Mouse (Mus musculus): ENCODE data around the gene Dhrs1. TPM values are rescaled to one million over a fixed set of nuclear protein-coding genes. Genes with fewer than 3 reads are reported as not detected.

The Dhrs1 gene
- polyA plus RNA-seq, 1 experiment from 2014 or later, result 73.6 TPM

DNA sequence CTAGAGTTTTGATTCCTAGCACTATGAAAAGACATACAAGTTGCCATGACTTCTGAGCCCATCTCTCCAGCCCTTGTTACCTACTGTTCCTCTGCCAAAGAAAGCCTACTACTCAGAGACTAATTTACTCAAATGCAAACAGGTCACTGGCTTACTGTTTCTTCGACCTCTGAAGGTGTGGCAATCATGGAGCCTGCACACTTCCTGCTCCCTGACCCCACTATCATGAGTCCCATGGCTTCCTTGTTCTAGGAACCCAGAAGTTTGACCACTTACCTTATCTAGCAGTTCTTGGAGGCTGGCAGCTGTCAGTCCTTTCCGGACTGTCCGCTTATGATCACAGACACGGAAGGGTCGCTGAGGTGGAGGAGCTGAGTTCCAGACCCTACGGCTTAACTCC is 12.1 kb upstream of the Dhrs1 start:
- Histone ChIP-seq H3K36me3 (ENCODE audit: control insufficient read depth, insufficient read depth, low read length) (peaks cover 26% of the 10 kb centered on the region), H3K4me1 (ENCODE audit: control insufficient read depth, insufficient read depth, low read length) (peaks cover 7% of the 10 kb centered on the region; the same call in 1 of the 2 replicates), H3K27me3 (ENCODE audit: control insufficient read depth, insufficient read depth, low read length) (peaks cover 10% of the 10 kb centered on the region), H3K9ac (replicated peaks; ENCODE audit: low read depth, low read length) (no peak overlapping the region), H3K9me3 (ENCODE audit: control insufficient read depth, low read length) (no peaks in the 10 kb centered on the region), H3K27ac (ENCODE audit: low read depth, low read length) (no peak overlapping the region), H3K4me3 (ENCODE audit: low read depth, low read length) (no peak overlapping the region), H3K4me2 (ENCODE audit: low read depth, low read length) (no peak overlapping the region)
- no peak for ATAC-seq (ENCODE audit: low read depth)
- WGBS, result 89% methylated on average over 6 of the region's 6 CpGs

DNA sequence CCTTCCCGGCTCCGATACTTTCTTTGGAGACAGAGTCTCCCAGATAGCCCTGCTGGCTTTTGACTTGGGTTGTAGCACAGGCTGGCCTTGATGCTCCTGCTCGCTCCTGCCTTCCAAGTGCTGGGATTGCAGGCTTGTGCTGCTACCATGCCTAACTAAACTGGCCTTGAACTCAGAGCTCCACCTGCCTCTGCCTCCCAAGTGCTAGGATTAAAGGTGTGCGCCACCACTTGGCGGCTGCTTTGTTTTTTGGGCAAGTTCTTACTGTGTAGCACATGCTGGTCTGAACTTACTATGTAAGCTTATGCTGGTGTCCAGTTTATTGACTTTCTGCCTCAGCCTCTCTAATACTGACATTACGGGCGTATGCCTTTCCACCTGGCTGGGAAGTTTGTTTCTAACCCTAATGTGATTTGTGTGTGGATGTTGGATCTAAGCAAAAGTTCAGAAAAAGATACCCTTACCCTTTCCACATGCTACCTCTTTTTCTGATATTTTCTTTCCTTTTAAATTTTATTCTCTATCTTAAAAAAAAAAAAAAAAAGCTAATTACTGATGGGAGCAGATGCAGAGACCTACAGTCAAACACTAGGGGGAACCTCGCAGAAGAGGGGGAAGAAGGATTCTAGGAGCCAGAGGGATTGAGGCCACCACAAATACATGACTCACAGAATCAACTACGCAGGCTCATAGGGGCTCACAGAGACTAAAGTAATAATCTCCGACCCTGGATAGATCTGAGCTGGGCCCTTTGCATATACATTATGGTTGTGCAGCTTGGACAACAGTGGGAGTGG is 1.8 kb upstream of the Dhrs1 start:
- Histone ChIP-seq H3K36me3 (ENCODE audit: control insufficient read depth, insufficient read depth, low read length) (peaks cover 9% of the 10 kb centered on the region), H3K4me1 (ENCODE audit: control insufficient read depth, insufficient read depth, low read length) (peaks cover 23% of the 10 kb centered on the region), H3K9ac (replicated peaks; ENCODE audit: low read depth, low read length) (no peak overlapping the region), H3K9me3 (ENCODE audit: control insufficient read depth, low read length) (no peaks in the 10 kb centered on the region), H3K4me3 (ENCODE audit: low read depth, low read length) (no peak overlapping the region), H3K4me2 (ENCODE audit: low read depth, low read length) (peak overlapping the region; percentile 96), H3K27me3 (ENCODE audit: control insufficient read depth, insufficient read depth, low read length) (no peaks in the 10 kb centered on the region), H3K27ac (ENCODE audit: low read depth, low read length) (no peak overlapping the region)
- 93% methylated on average over 10 of the region's 10 CpGs for WGBS
- ATAC-seq (ENCODE audit: low read depth), result no peak

DNA sequence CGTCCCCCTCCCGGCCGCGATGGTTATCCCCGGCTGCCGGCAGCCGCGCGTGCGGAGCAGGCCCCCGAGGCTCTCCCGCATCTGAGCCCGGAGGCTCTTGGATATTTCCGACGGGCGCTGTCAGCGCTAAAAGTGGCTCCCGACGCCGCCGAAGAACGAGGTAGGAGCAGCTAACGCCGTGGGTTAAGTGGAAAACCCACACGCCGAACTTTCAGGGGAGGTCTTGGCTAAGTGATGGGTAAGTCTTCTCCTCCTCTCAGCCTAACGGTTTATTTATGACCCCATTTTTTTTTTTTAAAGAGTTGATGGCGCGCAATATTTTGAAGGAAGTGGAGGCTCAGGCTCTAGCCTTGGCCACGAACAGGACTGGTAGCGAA is 359 bp upstream of the Dhrs1 start:
- Histone ChIP-seq H3K4me2 (ENCODE audit: low read depth, low read length) (peak overlapping the region; percentile 96), H3K4me3 (ENCODE audit: low read depth, low read length) (peak overlapping the region; percentile 84), H3K9ac (replicated peaks; ENCODE audit: low read depth, low read length) (peak overlapping the region; percentile 74), H3K27ac (ENCODE audit: low read depth, low read length) (0 out of 2 replicates have a peak overlapping the region, but pooled peaks have one; percentile 0), H3K36me3 (ENCODE audit: control insufficient read depth, insufficient read depth, low read length) (no peaks in the 10 kb centered on the region), H3K27me3 (ENCODE audit: control insufficient read depth, insufficient read depth, low read length) (no peaks in the 10 kb centered on the region), H3K9me3 (ENCODE audit: control insufficient read depth, low read length) (no peaks in the 10 kb centered on the region), H3K4me1 (ENCODE audit: control insufficient read depth, insufficient read depth, low read length) (peaks cover 23% of the 10 kb centered on the region)
- ATAC-seq (ENCODE audit: low read depth), result no peak
- under 1% methylated on average over 31 of the region's 31 CpGs for WGBS

DNA sequence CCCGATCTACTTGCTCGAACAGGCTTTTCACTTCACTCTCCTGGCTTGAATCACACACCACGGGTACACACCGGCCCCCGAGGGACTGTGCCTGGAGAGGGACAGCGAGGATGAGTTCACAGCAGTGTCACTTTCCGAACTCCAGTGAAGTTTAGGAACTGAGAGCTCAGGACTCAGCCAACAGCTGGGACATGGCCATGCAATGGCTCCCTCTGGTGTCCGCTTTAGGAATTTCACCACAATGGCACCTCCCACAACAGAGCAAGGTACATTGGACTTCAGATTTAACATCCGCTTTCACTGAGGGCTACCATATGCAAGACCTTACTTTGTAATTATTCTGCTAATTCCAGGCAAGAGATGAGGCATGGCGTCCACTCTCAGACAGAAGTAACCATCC is 1.8 kb downstream of the Dhrs1 start:
- Histone ChIP-seq H3K4me1 (ENCODE audit: control insufficient read depth, insufficient read depth, low read length) (peaks cover 23% of the 10 kb centered on the region), H3K4me3 (ENCODE audit: low read depth, low read length) (no peak overlapping the region), H3K4me2 (ENCODE audit: low read depth, low read length) (peak overlapping the region; percentile 16; the same call in 1 of the 2 replicates), H3K27ac (ENCODE audit: low read depth, low read length) (no peak overlapping the region), H3K36me3 (ENCODE audit: control insufficient read depth, insufficient read depth, low read length) (0 out of 2 replicates have a peak, but pooled peaks cover 7% of the 10 kb centered on the region), H3K27me3 (ENCODE audit: control insufficient read depth, insufficient read depth, low read length) (no peaks in the 10 kb centered on the region), H3K9me3 (ENCODE audit: control insufficient read depth, low read length) (no peaks in the 10 kb centered on the region), H3K9ac (replicated peaks; ENCODE audit: low read depth, low read length) (no peak overlapping the region)
- WGBS, result 20% methylated on average over 10 of the region's 10 CpGs
- ATAC-seq (ENCODE audit: low read depth), result peak; percentile 60; the same call in 1 of the 2 replicates

DNA sequence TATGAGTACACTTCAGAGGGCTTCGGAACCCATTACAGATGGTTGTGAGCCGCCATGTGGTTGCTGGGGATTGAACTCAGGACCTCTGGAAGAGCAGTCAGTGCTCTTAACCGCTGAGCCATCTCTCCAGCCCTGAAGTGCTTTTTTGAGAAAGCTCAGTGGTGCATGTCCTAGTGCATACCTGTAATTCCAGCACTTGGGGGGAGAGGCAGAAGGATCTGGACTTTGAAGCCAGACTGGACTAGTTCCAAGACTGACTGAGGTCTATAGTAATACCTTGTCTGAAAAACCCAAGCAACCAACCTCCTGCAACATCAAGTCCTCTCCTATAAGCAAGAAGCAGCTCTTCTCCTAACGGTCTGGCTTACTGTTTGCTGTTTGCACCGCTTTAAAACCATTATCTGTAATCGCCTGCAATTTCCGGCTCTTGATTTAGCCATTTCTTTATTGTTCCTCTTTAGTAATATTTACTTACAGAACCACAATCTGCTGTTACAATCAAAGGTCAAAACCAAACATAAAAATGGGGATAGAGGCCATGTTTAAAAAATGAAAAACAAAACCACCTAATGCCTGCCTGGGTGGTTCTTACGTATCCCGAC is 8.3 kb downstream of the Dhrs1 start:
- ATAC-seq (ENCODE audit: low read depth), result no peak
- H3K27me3 ChIP-seq (ENCODE audit: control insufficient read depth, insufficient read depth, low read length), result no peaks in the 10 kb centered on the region
- no peaks in the 10 kb centered on the region for H3K4me1 ChIP-seq (ENCODE audit: control insufficient read depth, insufficient read depth, low read length)
- WGBS, result 91% methylated on average over 9 of the region's 9 CpGs
- H3K4me2 ChIP-seq (ENCODE audit: low read depth, low read length), result no peak overlapping the region
- H3K4me3 ChIP-seq (ENCODE audit: low read depth, low read length), result no peak overlapping the region
- no peaks in the 10 kb centered on the region for H3K9me3 ChIP-seq (ENCODE audit: control insufficient read depth, low read length)
- no peak overlapping the region for H3K27ac ChIP-seq (ENCODE audit: low read depth, low read length)
- no peak overlapping the region for H3K9ac ChIP-seq (replicated peaks; ENCODE audit: low read depth, low read length)
- H3K36me3 ChIP-seq (ENCODE audit: control insufficient read depth, insufficient read depth, low read length), result peaks cover 9% of the 10 kb centered on the region; the same call in 1 of the 2 replicates

DNA sequence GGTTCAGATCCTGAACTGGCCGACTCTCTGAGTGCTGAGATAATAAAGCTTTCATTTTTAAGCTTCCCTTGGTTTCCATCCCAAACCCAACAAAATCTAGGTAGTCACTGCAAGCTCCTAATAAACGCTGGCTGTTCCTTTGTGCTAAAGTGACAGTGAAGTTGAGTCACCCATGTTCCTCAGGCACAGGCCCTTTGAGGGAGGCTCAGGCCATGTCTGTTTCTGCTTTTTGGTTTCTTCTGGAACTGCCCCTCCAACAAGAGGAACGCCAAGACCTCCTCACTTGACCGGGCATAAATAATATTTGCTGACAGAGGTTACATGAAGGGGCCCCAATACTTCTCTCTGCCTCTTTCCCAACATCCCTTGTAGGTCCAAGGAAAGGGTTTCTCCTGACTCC is 9.7 kb downstream of the Dhrs1 start:
- H3K27me3 ChIP-seq (ENCODE audit: control insufficient read depth, insufficient read depth, low read length), result no peaks in the 10 kb centered on the region
- no peaks in the 10 kb centered on the region for H3K4me1 ChIP-seq (ENCODE audit: control insufficient read depth, insufficient read depth, low read length)
- no peak overlapping the region for H3K4me3 ChIP-seq (ENCODE audit: low read depth, low read length)
- no peak for ATAC-seq (ENCODE audit: low read depth)
- no peak overlapping the region for H3K27ac ChIP-seq (ENCODE audit: low read depth, low read length)
- peaks cover 9% of the 10 kb centered on the region; the same call in 1 of the 2 replicates for H3K36me3 ChIP-seq (ENCODE audit: control insufficient read depth, insufficient read depth, low read length)
- WGBS, result 85% methylated on average over 4 of the region's 4 CpGs
- H3K9ac ChIP-seq (replicated peaks; ENCODE audit: low read depth, low read length), result no peak overlapping the region
- no peaks in the 10 kb centered on the region for H3K9me3 ChIP-seq (ENCODE audit: control insufficient read depth, low read length)
- no peak overlapping the region for H3K4me2 ChIP-seq (ENCODE audit: low read depth, low read length)

DNA sequence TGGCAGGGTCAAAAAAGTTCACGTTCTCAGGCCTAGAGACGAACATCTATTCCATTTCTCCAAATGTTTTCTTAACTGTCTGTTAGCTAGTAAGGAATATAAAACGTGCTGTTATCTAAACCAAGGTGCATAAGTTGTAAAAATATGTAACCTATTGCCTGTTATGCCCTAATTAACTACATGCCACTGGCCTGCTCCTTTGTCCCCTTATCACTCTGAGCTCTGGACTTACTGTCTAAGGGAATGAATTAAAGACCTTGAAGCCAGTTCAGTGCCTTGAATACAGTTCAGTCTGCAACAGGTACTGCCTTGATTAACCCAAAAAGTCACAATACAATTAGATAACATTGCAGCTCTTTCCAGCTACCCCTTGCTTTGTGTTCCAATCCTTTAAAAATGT is 10.2 kb downstream of the Dhrs1 start:
- Histone ChIP-seq H3K4me1 (ENCODE audit: control insufficient read depth, insufficient read depth, low read length) (no peaks in the 10 kb centered on the region), H3K4me3 (ENCODE audit: low read depth, low read length) (no peak overlapping the region), H3K27me3 (ENCODE audit: control insufficient read depth, insufficient read depth, low read length) (no peaks in the 10 kb centered on the region), H3K36me3 (ENCODE audit: control insufficient read depth, insufficient read depth, low read length) (peaks cover 9% of the 10 kb centered on the region; the same call in 1 of the 2 replicates), H3K27ac (ENCODE audit: low read depth, low read length) (no peak overlapping the region), H3K9me3 (ENCODE audit: control insufficient read depth, low read length) (no peaks in the 10 kb centered on the region), H3K9ac (replicated peaks; ENCODE audit: low read depth, low read length) (no peak overlapping the region), H3K4me2 (ENCODE audit: low read depth, low read length) (no peak overlapping the region)
- 67% methylated on average over 3 of the region's 3 CpGs for WGBS
- no peak for ATAC-seq (ENCODE audit: low read depth)

DNA sequence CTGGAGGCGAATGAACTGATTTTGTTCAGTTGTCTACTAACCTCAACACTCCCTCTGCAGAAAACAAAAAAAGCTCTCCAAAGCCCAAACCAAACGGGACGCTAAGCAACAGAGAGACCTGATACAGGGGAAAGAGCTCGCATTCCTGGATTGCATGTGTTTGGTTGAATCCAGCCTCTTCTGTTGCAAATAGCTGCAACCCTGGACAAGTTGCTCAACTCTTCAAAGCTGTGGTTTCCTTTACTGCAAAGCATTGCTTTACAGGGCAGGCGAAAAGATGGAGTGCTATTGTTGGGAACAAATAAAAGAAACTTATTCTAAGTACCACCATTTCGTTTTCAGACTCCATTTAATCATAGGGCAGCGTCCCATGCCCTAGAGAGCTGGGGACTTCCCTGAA is 10.6 kb downstream of the Dhrs1 start:
- Histone ChIP-seq H3K9ac (replicated peaks; ENCODE audit: low read depth, low read length) (no peak overlapping the region), H3K9me3 (ENCODE audit: control insufficient read depth, low read length) (no peaks in the 10 kb centered on the region), H3K4me1 (ENCODE audit: control insufficient read depth, insufficient read depth, low read length) (no peaks in the 10 kb centered on the region), H3K27ac (ENCODE audit: low read depth, low read length) (no peak overlapping the region), H3K4me3 (ENCODE audit: low read depth, low read length) (no peak overlapping the region), H3K4me2 (ENCODE audit: low read depth, low read length) (no peak overlapping the region), H3K27me3 (ENCODE audit: control insufficient read depth, insufficient read depth, low read length) (no peaks in the 10 kb centered on the region), H3K36me3 (ENCODE audit: control insufficient read depth, insufficient read depth, low read length) (peaks cover 4% of the 10 kb centered on the region; the same call in 1 of the 2 replicates)
- no peak for ATAC-seq (ENCODE audit: low read depth)
- 74% methylated on average over 7 of the region's 7 CpGs for WGBS

DNA sequence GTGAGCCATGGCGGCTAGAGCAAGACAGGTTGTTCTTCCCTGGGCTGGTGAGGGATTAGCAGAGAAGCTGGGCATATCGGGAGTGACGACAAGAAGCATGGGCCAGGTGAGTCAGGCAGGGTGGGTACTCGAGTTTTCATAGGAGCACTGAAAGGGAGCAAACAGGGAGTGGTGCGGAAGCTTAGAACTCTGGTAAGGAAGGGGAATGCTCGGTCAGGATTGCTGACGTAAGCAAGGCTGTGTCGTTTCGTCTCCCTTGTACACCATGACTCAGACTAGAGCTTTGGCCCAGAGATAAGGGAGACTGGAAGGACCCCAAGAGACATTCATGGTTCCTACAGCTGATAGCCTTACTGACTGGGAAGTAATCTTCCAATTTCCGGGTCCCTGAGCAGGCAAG is 11.6 kb downstream of the Dhrs1 start:
- WGBS, result 83% methylated on average over 10 of the region's 10 CpGs
- peaks cover 3% of the 10 kb centered on the region; the same call in 1 of the 2 replicates for H3K36me3 ChIP-seq (ENCODE audit: control insufficient read depth, insufficient read depth, low read length)
- H3K4me2 ChIP-seq (ENCODE audit: low read depth, low read length), result no peak overlapping the region
- no peaks in the 10 kb centered on the region for H3K9me3 ChIP-seq (ENCODE audit: control insufficient read depth, low read length)
- no peaks in the 10 kb centered on the region for H3K4me1 ChIP-seq (ENCODE audit: control insufficient read depth, insufficient read depth, low read length)
- no peak overlapping the region for H3K9ac ChIP-seq (replicated peaks; ENCODE audit: low read depth, low read length)
- no peak overlapping the region for H3K4me3 ChIP-seq (ENCODE audit: low read depth, low read length)
- H3K27ac ChIP-seq (ENCODE audit: low read depth, low read length), result no peak overlapping the region
- H3K27me3 ChIP-seq (ENCODE audit: control insufficient read depth, insufficient read depth, low read length), result no peaks in the 10 kb centered on the region
- ATAC-seq (ENCODE audit: low read depth), result no peak

Measured in neural tube, embryonic 14.5 days (tissue).